Mouse (Mus musculus) forebrain, embryonic 14.5 days (tissue): ENCODE measurements around the gene Hcn3. TPM values are rescaled to one million over a fixed set of nuclear protein-coding genes. Genes with fewer than 3 reads are reported as not detected.

Experiments
- ATAC-seq: fragments of 200-750 bp; cut with Nextera tagmentation; 2 replicates; pipeline ENCODE4 v1.8.0; 2017; ENCODE audit warnings: mild to moderate bottlenecking, moderate library complexity
- DNase-seq: peaks from one replicate; pipeline ENCODE4 v3.0.0-alpha.2; 2015; ENCODE audit warnings: low spot score
- H3K27ac ChIP-seq: fragments of 300-500 bp; sonication (generic); 2 replicates; pipeline ENCODE4 v1.5.1; 2014; ENCODE audit warnings: low read depth, mild to moderate bottlenecking, control low read depth, low read length, moderate library complexity
- H3K27me3 ChIP-seq: fragments of 300-500 bp; sonication (generic); replicated peaks from 2 replicates; pipeline ENCODE4 v1.6.1; 2014; ENCODE audit warnings: low read length, control low read depth, mixed read lengths; ENCODE audit not compliant: control insufficient read depth, insufficient read depth
- H3K36me3 ChIP-seq: fragments of 300-500 bp; sonication (generic); 2 replicates; pipeline ENCODE4 v1.6.1; 2014; ENCODE audit warnings: low read length, control low read depth; ENCODE audit not compliant: control insufficient read depth, insufficient read depth
- H3K4me1 ChIP-seq: fragments of 300-500 bp; sonication (generic); 2 replicates; pipeline ENCODE4 v1.6.1; 2014; ENCODE audit warnings: antibody characterized with exemption, low read length, control low read depth; ENCODE audit not compliant: control insufficient read depth, insufficient read depth
- H3K4me2 ChIP-seq: fragments of 300-500 bp; sonication (generic); 2 replicates; pipeline ENCODE4 v1.6.1; 2014; ENCODE audit warnings: mild to moderate bottlenecking, control low read depth, low read length
- H3K4me3 ChIP-seq: fragments of 300-500 bp; sonication (generic); 2 replicates; pipeline ENCODE4 v1.5.1; 2014; ENCODE audit warnings: low read depth, low read length, control low read depth
- H3K9ac ChIP-seq: fragments of 300-500 bp; sonication (generic); 2 replicates; pipeline ENCODE4 v1.6.1; 2014; ENCODE audit warnings: mild to moderate bottlenecking, low read length, control low read depth, moderate library complexity
- H3K9me3 ChIP-seq: fragments of 300-500 bp; sonication (generic); replicated peaks from 2 replicates; pipeline ENCODE4 v1.6.1; 2016; ENCODE audit warnings: low read length, control low read depth, mixed read lengths; ENCODE audit not compliant: control insufficient read depth
- WGBS: fragments of 180-500 bp; shearing (Covaris S2); extraction: QIAGEN DNeasy Blood & Tissue Kit; methylation state at CpG from one replicate; pipeline ENCODE4 v1.1.7; 2014; 5-methylcytosine and 5-hydroxymethylcytosine counted together
- polyA plus RNA-seq: library from polyadenylated mRNA; unstranded; fragments of >200 nt; fragmentation: Nextera tagmentation; extraction: Ambion mirVana; gene quantifications from 2 replicates; pipeline ENCODE4 v1.2.1, GENCODE M21; 2014

Gene Hcn3
- polyA plus RNA-seq, 1 experiment from 2014 or later, result 9.4 TPM

DNA sequence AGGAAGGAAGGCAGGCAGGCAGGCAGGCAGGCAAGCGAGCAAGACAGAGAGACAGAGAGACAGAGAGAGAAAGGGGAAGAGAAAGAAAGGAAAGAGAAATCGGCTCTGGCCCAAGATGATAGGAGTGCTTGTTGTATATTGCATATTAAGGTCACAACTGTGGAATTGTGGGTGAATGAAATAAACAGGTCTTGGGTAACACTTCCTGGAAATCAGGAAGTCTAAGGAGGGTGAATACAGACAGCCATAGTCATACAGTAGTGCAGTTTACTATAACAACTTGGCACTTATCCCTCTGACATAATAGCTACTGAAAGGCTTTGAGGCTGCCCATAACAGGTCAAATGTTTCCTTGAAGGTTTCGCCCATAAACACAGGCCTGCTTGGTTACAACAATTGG is 39.8 kb upstream of the Hcn3 start:
- DNase-seq, result no peak
- no peak overlapping the region for H3K4me2 ChIP-seq
- H3K9me3 ChIP-seq, result no peaks in the 10 kb centered on the region
- WGBS, result 84% methylated on average over 3 of the region's 3 CpGs
- peaks cover 2% of the 10 kb centered on the region for H3K36me3 ChIP-seq
- H3K27ac ChIP-seq, result no peak overlapping the region
- no peak for ATAC-seq
- no peak overlapping the region for H3K9ac ChIP-seq
- H3K4me3 ChIP-seq, result no peak overlapping the region
- H3K27me3 ChIP-seq, result no peaks in the 10 kb centered on the region
- H3K4me1 ChIP-seq, result peaks cover 9% of the 10 kb centered on the region

DNA sequence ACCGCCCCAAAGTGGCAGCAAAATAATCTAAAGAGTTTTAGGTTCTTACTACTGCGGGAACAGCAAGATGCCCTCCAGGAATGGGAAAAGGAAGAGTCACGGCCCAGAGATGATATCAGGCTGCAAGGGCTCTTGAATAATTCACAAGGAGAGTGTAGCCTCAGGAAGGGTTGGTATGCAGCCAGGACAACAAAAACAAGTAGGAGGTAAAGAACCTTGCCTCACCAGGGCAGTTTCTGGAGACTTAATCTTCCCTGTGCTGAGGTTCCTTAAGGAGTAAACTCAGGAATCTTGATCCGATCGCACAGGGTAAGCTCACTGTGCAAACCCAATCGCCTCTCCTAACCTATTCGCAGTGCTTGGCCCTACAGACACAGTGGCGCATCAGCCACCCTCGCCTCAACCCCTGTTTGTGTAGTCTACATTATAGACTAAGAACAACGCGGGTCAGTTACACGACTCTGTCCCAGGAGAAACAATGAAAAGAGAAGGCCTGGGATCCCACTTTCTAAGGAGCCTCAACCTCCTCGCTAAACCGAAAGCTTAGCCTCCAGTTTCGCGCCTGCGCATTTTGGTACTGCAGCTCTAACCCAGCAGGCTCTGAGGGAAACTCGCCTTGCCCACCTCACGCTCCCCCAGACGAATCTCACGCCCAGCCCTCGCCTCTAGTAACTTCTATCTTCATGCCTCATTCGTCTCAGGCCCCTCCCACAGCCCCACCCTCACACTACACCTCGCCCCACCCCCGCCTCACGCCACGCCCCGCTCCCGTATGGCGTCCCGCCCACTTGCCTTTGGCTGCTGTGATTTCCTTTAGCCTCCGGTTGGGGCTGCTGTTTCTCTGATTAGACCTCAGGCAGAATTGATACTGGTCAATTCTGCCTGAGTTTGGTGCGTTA is 36.2 kb upstream of the Hcn3 start:
- ATAC-seq, result peak; percentile 97
- H3K36me3 ChIP-seq, result no peaks in the 10 kb centered on the region

DNA sequence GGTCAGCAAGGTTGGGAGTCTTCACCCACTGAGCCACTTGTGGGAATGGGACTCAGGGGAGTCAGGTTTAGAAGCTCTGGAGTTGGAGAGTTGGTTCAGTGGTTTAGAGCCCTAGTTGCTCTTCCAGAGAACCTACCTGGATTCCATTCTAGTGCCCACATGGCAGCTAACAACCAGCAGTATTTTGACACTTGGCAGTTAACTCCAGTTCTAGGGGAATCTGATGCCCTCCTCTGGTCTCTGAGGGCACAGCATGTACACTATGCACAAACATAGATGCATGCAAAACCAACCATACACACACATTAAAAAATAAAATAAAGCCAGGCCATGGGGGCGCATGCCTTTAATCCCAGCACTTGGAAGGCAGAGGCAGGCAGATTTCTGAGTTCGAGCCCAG is 33.9 kb upstream of the Hcn3 start:
- Histone ChIP-seq H3K4me3 (no peak overlapping the region), H3K4me2 (no peak overlapping the region), H3K4me1 (peaks cover 5% of the 10 kb centered on the region), H3K27ac (no peak overlapping the region), H3K27me3 (no peaks in the 10 kb centered on the region), H3K9me3 (no peaks in the 10 kb centered on the region), H3K9ac (no peak overlapping the region), H3K36me3 (no peaks in the 10 kb centered on the region)
- WGBS, result 90% methylated on average over 2 of the region's 2 CpGs
- ATAC-seq (no peak), DNase-seq (no peak)

More for the DNA sequence above, 36.2 kb upstream of the Hcn3 start:
- H3K9ac ChIP-seq, result peak overlapping the region; percentile 66
- peak overlapping the region; percentile 60 for H3K27ac ChIP-seq
- peak overlapping the region; percentile 34 for H3K4me3 ChIP-seq
- peaks cover 5% of the 10 kb centered on the region for H3K4me1 ChIP-seq
- peak; percentile 95 for DNase-seq
- 6% methylated on average over 33 of the region's 33 CpGs for WGBS
- H3K9me3 ChIP-seq, result no peaks in the 10 kb centered on the region
- no peaks in the 10 kb centered on the region for H3K27me3 ChIP-seq
- peak overlapping the region; percentile 67 for H3K4me2 ChIP-seq

DNA sequence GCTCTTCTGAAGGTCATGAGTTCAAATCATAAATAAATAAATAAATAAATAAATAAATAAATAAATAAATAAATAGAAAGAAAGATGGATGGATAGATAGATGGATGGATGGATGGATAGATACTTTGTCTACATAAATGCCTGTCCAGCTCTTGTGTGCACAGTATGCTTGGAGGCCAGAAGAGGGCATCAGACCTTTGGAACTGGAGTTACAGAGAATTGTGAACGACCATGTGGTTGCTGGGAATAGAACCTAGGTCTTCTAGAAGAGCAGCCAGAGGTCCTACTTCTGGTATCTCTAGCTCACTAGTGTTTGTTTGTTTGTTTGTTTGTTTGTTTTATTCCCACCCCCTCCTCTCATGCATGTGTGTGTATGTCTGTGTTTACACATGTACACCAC is 33.4 kb upstream of the Hcn3 start:
- H3K9me3 ChIP-seq, result no peaks in the 10 kb centered on the region
- peaks cover 5% of the 10 kb centered on the region for H3K4me1 ChIP-seq
- no peak overlapping the region for H3K9ac ChIP-seq
- no peak overlapping the region for H3K4me2 ChIP-seq
- 68% methylated on average over 1 of the region's 1 CpGs for WGBS
- H3K27ac ChIP-seq, result no peak overlapping the region
- no peak overlapping the region for H3K4me3 ChIP-seq
- no peak for DNase-seq
- ATAC-seq, result no peak
- peaks cover 5% of the 10 kb centered on the region; the same call in 1 of the 2 replicates for H3K36me3 ChIP-seq
- H3K27me3 ChIP-seq, result no peaks in the 10 kb centered on the region

DNA sequence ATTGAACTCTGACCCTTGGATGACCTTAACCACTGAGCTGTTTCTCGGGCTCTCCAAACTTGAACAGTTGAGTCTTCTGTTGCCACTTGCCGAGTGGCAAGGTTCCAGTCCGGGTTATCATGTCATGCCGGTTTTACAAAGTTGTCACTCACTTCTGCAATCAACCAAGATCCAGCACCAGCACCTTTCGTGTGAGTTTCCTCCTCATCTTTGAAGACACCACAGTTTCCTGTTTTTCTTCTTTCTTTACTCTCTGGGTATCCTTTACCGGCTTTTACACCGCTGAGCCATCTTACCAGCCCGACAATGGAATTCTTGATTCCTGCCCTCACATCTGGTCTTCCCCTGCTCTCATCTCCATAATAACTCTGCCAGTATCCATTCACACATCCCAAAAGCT is 30.4 kb upstream of the Hcn3 start:
- no peak for ATAC-seq
- WGBS, result 94% methylated on average over 8 of the region's 8 CpGs
- Histone ChIP-seq H3K27me3 (no peaks in the 10 kb centered on the region), H3K4me3 (no peak overlapping the region), H3K9ac (no peak overlapping the region), H3K27ac (no peak overlapping the region), H3K4me2 (no peak overlapping the region), H3K36me3 (peaks cover 8% of the 10 kb centered on the region; the same call in 1 of the 2 replicates), H3K9me3 (no peaks in the 10 kb centered on the region), H3K4me1 (no peaks in the 10 kb centered on the region)
- no peak for DNase-seq

DNA sequence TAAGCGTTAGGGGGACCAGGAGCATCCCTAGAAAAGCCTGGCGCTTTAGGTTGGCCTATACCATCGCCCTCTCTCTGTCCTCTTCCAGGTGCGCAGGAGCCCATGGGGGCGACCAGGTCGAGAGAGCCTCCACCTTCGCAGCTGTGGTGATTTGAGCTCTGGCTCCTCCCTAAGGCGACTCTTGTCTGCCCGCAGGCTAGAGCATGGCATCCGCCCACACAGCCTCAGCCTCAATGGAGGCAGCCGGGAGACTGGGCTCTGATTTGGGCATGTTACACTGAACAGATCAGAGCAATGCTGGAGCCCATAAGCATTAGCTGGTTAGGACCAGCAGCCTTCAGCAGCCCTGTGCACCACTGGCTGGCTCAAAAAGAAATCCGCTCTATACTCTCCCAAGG is 28.5 kb upstream of the Hcn3 start:
- Histone ChIP-seq H3K4me1 (peaks cover 6% of the 10 kb centered on the region), H3K9me3 (no peaks in the 10 kb centered on the region)
- 62% methylated on average over 12 of the region's 12 CpGs for WGBS

DNA sequence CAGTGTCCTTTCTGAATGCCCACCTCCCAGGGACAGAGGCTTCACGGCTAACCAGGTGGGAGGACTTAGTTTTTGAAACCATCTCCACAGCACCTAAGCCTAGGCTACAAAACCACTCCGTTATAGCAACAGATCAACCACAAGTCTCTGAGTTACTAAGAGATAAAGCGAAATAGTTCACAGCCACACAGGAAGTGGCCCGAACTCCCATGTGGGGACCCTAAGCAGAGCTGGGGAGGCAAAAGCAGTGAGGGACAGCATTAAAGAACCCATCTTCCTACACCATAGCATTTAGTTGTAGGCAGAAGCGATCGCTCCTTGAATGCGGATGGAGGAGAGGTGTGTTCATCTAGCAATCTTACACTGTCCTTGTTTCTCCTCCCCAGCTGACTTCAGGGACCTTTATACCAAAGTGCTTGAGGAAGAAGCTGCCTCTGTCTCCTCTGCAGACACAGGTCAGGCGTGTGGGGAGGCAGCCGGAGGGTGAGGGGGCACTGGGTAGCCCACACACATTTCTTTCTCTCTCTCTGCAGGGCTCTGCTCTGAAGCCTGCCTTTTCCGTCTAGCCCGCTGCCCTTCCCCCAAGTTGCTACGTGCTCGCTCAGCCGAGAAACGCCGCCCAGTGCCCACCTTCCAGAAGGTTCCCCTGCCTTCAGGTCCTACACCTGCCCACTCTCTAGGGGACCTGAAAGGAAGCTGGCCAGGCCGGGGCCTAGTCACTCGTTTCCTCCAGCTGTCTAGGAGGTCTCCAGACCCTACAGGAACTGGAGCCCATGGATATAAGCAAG is 27.9 kb upstream of the Hcn3 start:
- H3K4me3 ChIP-seq, result no peak overlapping the region
- no peak overlapping the region for H3K27ac ChIP-seq
- peaks cover 8% of the 10 kb centered on the region for H3K4me1 ChIP-seq
- H3K27me3 ChIP-seq, result no peaks in the 10 kb centered on the region
- no peaks in the 10 kb centered on the region for H3K9me3 ChIP-seq
- H3K9ac ChIP-seq, result no peak overlapping the region
- H3K4me2 ChIP-seq, result no peak overlapping the region
- peaks cover 8% of the 10 kb centered on the region; the same call in 1 of the 2 replicates for H3K36me3 ChIP-seq
- no peak for DNase-seq
- no peak for ATAC-seq
- 57% methylated on average over 18 of the region's 18 CpGs for WGBS

More for the DNA sequence above, 28.5 kb upstream of the Hcn3 start:
- Histone ChIP-seq H3K36me3 (peaks cover 8% of the 10 kb centered on the region; the same call in 1 of the 2 replicates), H3K4me2 (no peak overlapping the region), H3K27me3 (no peaks in the 10 kb centered on the region), H3K27ac (no peak overlapping the region), H3K9ac (no peak overlapping the region), H3K4me3 (no peak overlapping the region)
- ATAC-seq (no peak), DNase-seq (no peak)

DNA sequence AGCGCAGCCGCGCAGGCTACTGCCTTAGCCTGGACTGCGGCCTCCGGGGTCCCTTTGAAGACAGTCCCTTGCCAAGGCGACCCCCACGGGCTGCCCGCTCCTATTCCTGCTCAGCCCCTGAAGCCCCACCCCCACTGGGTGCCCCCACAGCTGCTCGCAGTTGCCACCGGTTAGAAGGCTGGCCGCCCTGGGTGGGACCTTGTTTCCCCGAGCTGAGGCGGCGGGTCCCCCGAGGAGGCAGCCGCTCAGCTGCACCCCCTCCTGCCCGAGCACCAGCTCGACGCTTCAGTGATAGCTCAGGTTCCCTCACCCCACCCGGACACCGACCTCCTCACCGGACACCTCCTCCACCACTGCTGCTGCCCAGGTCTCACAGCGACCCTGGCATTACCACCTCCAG is 27.2 kb upstream of the Hcn3 start:
- ATAC-seq, result no peak
- Histone ChIP-seq H3K4me1 (peaks cover 8% of the 10 kb centered on the region), H3K27ac (no peak overlapping the region), H3K9ac (no peak overlapping the region), H3K9me3 (no peaks in the 10 kb centered on the region), H3K36me3 (peaks cover 12% of the 10 kb centered on the region), H3K4me3 (no peak overlapping the region), H3K4me2 (no peak overlapping the region), H3K27me3 (no peaks in the 10 kb centered on the region)
- DNase-seq, result no peak
- 28% methylated on average over 23 of the region's 23 CpGs for WGBS

DNA sequence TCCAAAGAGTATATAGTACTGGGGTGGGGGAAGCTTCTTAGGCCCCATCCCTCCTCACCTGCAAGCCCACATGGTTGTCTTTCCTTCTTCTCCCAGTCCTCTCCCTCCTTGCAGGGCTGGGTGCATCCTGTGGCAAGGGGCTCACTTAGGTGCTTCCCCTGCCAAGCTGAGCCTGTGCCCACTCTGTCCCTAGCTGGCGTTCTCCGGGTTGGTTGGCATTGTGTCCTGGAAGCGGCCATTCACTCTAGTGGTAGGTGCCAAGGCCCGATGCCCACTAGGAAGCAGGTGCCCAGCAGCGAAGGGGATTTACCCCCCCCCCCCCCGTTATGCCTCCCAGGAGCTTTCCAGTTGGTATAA is 23.9 kb upstream of the Hcn3 start:
- Histone ChIP-seq H3K4me2 (peak overlapping the region; percentile 91), H3K9me3 (no peaks in the 10 kb centered on the region), H3K36me3 (peaks cover 44% of the 10 kb centered on the region), H3K4me3 (peak overlapping the region; percentile 58), H3K27ac (no peak overlapping the region), H3K9ac (peak overlapping the region; percentile 89), H3K4me1 (peaks cover 8% of the 10 kb centered on the region), H3K27me3 (no peaks in the 10 kb centered on the region)
- DNase-seq, result no peak
- no peak for ATAC-seq
- WGBS, result 77% methylated on average over 6 of the region's 6 CpGs
